Mouse (Mus musculus) heart, postnatal 0 days (tissue): ENCODE data around the gene Bcl2l15.

Experiments
- CTCF ChIP-seq: IDR thresholded peaks from 2 replicates; pipeline ENCODE4 v1.5.1; 2016; ENCODE audit warnings: antibody characterized with exemption, control low read depth, low read depth
- EP300 ChIP-seq: IDR thresholded peaks from 2 replicates; pipeline ENCODE4 v1.6.1; 2016; ENCODE audit warnings: antibody characterized with exemption, low read depth

- TF ChIP-seq CTCF = no peak; the same call in 1 of the 2 replicates
- peak; percentile 89 for TF ChIP-seq EP300
Measured at GRCm38 (mm10) chr3:103801631-103802531, 30.5 kb upstream of the Bcl2l15 start.
